Mouse (Mus musculus): ENCODE data around the gene Ltn1.

The Ltn1 gene

GRCm38 (mm10) chr16:87384366-87384765 lies 48.0 kb downstream of the Ltn1 start:
- 90% methylated on average over 2 of the region's 2 CpGs for WGBS

- 66% methylated on average over 2 of the region's 2 CpGs for WGBS
Observed at GRCm38 (mm10) chr16:87382996-87383395, 49.4 kb downstream of the Ltn1 start.

DNA sequence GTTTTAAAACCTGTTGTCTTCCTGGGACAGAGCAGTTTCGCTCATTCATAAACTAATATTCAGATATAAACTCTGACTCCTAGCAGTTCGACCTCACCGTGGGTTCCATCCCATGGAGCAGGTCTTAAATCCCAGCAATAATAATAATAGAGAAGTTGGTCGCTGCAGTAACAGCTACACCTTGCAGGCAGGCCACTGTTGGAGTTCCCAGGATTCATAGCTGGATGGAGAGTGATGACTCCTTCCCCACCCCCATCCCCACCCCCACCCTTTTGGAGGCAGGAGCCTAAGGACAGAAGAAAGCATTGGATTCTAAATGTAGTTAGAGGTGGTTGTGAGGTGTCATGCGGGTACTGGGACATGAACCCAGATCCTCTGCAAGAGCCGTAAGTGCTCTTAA lies 66.0 kb downstream of the Ltn1 start:
- WGBS = 96% methylated on average over 6 of the region's 6 CpGs

GRCm38 (mm10) chr16:87366035-87366434 lies 66.4 kb downstream of the Ltn1 start:
- WGBS = 85% methylated on average over 10 of the region's 10 CpGs

GRCm38 (mm10) chr16:87364231-87364630 lies 68.2 kb downstream of the Ltn1 start:
- 84% methylated on average over 4 of the region's 4 CpGs for WGBS

DNA sequence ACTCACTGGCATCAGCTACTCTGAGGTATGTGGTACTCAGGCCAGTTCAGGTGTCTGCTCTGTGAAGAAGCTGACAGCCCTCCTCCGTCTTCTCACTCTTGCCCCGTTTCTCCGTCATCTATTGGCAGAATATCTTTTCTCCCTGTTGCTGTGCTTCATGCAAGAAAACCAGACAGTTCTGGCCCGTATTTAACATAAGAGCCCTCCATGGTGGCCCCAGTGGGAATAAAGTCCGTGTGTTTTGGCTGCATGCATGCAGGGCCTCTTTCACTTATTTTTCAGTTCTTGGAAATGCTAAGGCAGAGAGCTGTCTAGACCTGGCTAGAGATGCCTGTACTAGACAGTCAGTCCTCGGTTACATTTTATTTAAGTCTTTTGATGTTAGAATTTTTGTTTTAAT lies 72.3 kb downstream of the Ltn1 start:
- 96% methylated on average over 6 of the region's 6 CpGs for WGBS

DNA sequence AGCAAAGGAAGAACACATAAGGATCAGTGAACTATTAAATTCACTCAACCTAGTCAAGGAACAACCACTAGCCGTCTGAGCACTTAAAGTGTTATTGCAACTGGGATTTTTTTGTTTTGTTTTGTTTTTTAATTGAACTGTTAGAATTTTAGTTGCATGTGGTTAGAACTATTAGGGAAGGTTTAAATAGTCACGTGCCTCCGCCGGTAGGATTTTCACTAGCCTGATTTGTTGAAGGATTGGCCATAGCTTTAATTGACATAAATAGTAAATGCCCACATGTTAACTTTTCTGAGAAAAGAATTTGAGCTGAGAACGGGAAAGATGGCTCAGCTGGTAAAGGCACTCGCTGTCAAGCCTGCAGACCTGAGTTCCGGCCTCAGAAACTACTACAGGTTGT lies 77.7 kb downstream of the Ltn1 start:
- WGBS = 61% methylated on average over 7 of the region's 7 CpGs

DNA sequence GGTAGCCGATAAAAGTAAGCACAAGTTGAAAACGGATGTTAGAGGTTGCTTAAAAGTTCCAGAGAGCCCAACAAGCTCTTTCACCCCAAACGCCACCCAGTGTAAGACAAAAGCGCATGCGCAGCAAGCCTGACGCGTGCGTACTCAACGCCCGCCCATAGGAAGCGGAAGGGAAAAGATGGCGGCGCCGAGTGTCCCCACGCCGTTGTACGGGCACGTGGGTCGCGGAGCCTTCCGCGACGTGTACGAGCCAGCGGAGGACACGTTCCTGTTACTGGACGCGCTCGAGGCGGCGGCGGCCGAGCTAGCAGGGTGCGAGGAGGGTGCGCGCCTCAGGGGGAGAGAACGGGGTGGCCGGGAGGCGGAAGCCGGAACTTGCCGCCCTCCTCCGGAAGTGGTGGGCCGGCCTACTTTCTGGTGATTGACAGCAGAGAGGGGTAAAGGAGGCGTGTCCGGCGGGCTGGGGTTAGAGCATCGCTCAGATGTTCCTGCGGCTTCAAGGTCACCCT lies 78.3 kb downstream of the Ltn1 start, which contains the start of gene N6amt1:
N6amt1 (plus strand) TSS at position 111 of the 509 bp plus-strand sequence.
- WGBS = under 1% methylated on average over 48 of the region's 48 CpGs

GRCm38 (mm10) chr16:87353605-87354004 lies 78.8 kb downstream of the Ltn1 start:
- 97% methylated on average over 1 of the region's 1 CpGs for WGBS

DNA sequence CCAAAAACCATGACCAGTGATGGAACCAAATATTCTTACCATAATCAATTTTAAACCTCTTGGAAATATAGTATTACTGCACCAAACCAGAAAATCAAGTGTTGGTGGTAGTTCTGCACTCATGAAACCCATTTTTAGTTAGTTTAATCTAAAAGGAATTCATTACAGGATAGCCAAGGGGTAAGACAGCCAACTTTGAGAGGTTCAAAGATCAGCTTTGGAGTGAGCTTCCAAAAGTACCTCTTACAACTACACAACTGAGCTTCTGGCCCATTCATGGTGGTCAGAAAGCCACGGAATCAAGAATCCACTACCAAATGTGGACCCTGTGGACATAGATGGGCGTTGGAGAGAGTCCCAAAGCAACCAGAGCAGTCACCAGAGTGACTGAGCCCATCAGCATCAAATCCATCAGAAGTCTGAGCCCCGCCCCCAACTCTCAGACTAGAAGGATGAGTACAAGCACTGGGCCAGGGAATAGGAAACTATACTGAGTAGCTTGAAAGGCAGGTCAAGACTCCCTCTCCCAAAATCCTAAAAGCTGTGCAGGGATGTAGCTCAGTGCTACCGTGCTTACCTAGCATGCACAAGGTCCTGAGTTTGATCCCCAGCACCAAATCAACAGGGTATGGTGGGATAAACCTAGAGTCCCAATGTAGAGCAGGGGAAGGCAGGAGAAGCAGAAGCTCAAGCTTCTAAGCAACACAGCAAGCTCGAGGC lies 80.9 kb downstream of the Ltn1 start:
- WGBS = 77% methylated on average over 5 of the region's 5 CpGs

GRCm38 (mm10) chr16:87348133-87348532 lies 84.3 kb downstream of the Ltn1 start:
- WGBS = 97% methylated on average over 2 of the region's 2 CpGs

GRCm38 (mm10) chr16:87341043-87341572 lies 91.3 kb downstream of the Ltn1 start:
- WGBS = 80% methylated on average over 6 of the region's 6 CpGs

DNA sequence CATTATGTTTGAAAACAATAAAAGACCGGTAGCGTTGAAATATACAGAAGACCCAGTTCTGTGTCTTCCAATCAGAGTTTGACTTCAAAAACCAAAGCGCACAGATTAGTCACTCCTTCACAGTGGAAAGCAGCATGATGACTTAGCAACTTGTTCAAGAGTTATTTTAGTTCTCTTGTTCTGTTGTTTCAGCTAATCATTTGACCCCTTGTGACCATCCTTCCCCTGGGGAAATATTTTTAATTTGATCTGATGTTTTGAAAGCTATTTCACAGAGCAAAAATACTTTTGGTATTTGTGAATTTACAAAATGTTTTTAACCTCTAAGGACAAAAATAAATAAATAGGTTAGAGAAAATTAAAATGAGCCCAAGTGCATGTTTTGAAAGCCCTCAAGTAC lies 97.7 kb downstream of the Ltn1 start:
- 87% methylated on average over 3 of the region's 3 CpGs for WGBS

- WGBS = 91% methylated on average over 3 of the region's 3 CpGs
Observed at GRCm38 (mm10) chr16:87329986-87330385, 102.4 kb downstream of the Ltn1 start.
